8 mouse cellular contexts compared by ENCODE assay signal in genomic region chr8:4493686-4494440, GRCm38 (mm10). TPM values are rescaled to one million over a fixed set of nuclear protein-coding genes. Genes with fewer than 3 reads are reported as not detected.
DNase-seq lines count a peak whose midpoint lies in the region; ATAC-seq lines count a peak whose summit lies in the region.

No protein-coding gene starts in this region.

- no peaks in the 10 kb centered on the region for H3K36me3 ChIP-seq in hindbrain, embryonic 11.5 days (ENCODE audit: control insufficient read depth, insufficient read depth, low read length)
- no peaks in the 10 kb centered on the region for H3K36me3 ChIP-seq in lung, embryonic 16.5 days (ENCODE audit: control insufficient read depth, insufficient read depth, low read length)

- H3K27ac ChIP-seq in hindbrain, embryonic 11.5 days (ENCODE audit: low read depth, low read length): 0 out of 2 replicates have a peak overlapping the region, but pooled peaks have one; percentile 10
- peak overlapping the region; percentile 70 for H3K27ac ChIP-seq in lung, embryonic 16.5 days (ENCODE audit: low read length)

- WGBS in hindbrain, embryonic 11.5 days: 11% methylated on average over 21 of the region's 21 CpGs
- WGBS in lung, embryonic 16.5 days: 9% methylated on average over 21 of the region's 21 CpGs

- DNase-seq in MN1 (ENCODE audit: low spot score): peak; percentile 73
- DNase-seq in cerebellum, adult 11 months: peak; percentile 64
- DNase-seq in frontal cortex, postnatal 10 days (ENCODE audit: low spot score in 2 of 2): peak; percentile 47 to 58
- peak; percentile 51 for DNase-seq in hindbrain, embryonic 11.5 days (ENCODE audit: low spot score)
- peak; percentile 66 to 71 for DNase-seq in layer of hippocampus, postnatal 14 days (ENCODE audit: low spot score in 2 of 2)
- DNase-seq in retina, postnatal 1 day: peak; percentile 70
- peak; percentile 39 for DNase-seq in urinary bladder, postnatal 14 days (ENCODE audit: low spot score)

- H3K4me1 ChIP-seq in hindbrain, embryonic 11.5 days (replicated peaks; ENCODE audit: control insufficient read depth, insufficient read depth, low read length): no peaks in the 10 kb centered on the region; the same call in 1 of the 2 replicates
- H3K4me1 ChIP-seq in lung, embryonic 16.5 days (replicated peaks; ENCODE audit: control insufficient read depth, insufficient read depth, low read length): peaks cover 17% of the 10 kb centered on the region

- no peaks in the 10 kb centered on the region for H3K9me3 ChIP-seq in hindbrain, embryonic 11.5 days (ENCODE audit: control insufficient read depth, low read length)
- H3K9me3 ChIP-seq in lung, embryonic 16.5 days (ENCODE audit: control insufficient read depth, low read length): no peaks in the 10 kb centered on the region

- peak overlapping the region; percentile 59 for H3K4me3 ChIP-seq in hindbrain, embryonic 11.5 days (ENCODE audit: low read depth, low read length)
- H3K4me3 ChIP-seq in lung, embryonic 16.5 days (ENCODE audit: low read length): peak overlapping the region; percentile 55

- H3K27me3 ChIP-seq in hindbrain, embryonic 11.5 days (ENCODE audit: control insufficient read depth, insufficient read depth, low read length): no peaks in the 10 kb centered on the region
- no peaks in the 10 kb centered on the region for H3K27me3 ChIP-seq in lung, embryonic 16.5 days (ENCODE audit: control insufficient read depth, insufficient read depth, low read depth, low read length)

- ATAC-seq in hindbrain, embryonic 11.5 days (ENCODE audit: low FRiP score): peak; percentile 57
- peak; percentile 39 for ATAC-seq in lung, embryonic 16.5 days (ENCODE audit: low read depth)

- H3K9ac ChIP-seq in hindbrain, embryonic 11.5 days (ENCODE audit: low read depth, low read length): peak overlapping the region; percentile 68
- H3K9ac ChIP-seq in lung, embryonic 16.5 days (ENCODE audit: low read length): peak overlapping the region; percentile 68

- H3K4me2 ChIP-seq in hindbrain, embryonic 11.5 days (replicated peaks; ENCODE audit: low read depth, low read length): peak overlapping the region; percentile 90
- peak overlapping the region; percentile 72 for H3K4me2 ChIP-seq in lung, embryonic 16.5 days (ENCODE audit: low read depth, low read length)

RNA-seq across cellular contexts. Expression of gene Cers4, which starts 1.0 kb away (rescaled TPM):
- 13.1 and 13.9 TPM in 2 replicates for polyA plus RNA-seq in hindbrain, embryonic 11.5 days (2014; fragmentation: Nextera tagmentation; extraction: Ambion mirVana)
- 10 to 100 TPM; 36.5 to 40.6 TPM for total RNA-seq in layer of hippocampus, postnatal 14 days (2021)
- 30.2 and 31.0 TPM in 2 replicates for polyA plus RNA-seq in lung, embryonic 16.5 days (2015; fragmentation: Nextera tagmentation; extraction: Ambion mirVana)

Comparison
In these comparisons a context has a peak if more than half of its experiments do, and no peak if none do; other contexts are left out.
1. Peak in every context shown above with its lines: DNase-seq, ATAC-seq, H3K4me3 ChIP-seq and H3K27ac ChIP-seq.